Mouse (Mus musculus): Measurements from ENCODE around the gene Il12a.
"Not testable (repeated sequence)": the region's sequence is repeated elsewhere in the genome, so short reads cannot be mapped to it uniquely, and the experiment has no call there.

Il12a gene

DNA sequence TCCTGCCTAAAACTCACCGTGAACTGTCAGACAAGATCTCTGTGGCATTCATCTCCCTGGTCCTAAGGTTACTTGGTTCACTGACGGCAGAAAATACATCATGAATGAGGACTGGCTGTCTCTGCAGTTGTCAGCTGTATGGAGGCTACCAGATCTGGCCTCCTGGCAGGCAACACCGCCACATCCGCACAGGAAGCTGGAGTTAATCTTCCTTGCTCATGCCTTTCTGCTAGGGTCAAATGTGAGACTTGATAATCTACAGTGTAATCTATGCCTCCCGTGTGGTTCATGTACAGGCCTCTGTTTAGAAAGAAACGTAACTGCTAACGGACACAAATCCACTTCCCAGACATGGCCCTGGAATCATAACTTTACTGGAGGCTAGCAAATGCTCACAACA, 51.5 kb downstream of the Il12a start:
- Histone ChIP-seq H3K4me1 (replicated peaks; ENCODE audit: low read depth, low read length) (no peaks in the 10 kb centered on the region), H3K36me3 (ENCODE audit: insufficient read depth, low read length) (no peaks in the 10 kb centered on the region), H3K4me3 (replicated peaks; ENCODE audit: low read length) (no peak overlapping the region)

DNA sequence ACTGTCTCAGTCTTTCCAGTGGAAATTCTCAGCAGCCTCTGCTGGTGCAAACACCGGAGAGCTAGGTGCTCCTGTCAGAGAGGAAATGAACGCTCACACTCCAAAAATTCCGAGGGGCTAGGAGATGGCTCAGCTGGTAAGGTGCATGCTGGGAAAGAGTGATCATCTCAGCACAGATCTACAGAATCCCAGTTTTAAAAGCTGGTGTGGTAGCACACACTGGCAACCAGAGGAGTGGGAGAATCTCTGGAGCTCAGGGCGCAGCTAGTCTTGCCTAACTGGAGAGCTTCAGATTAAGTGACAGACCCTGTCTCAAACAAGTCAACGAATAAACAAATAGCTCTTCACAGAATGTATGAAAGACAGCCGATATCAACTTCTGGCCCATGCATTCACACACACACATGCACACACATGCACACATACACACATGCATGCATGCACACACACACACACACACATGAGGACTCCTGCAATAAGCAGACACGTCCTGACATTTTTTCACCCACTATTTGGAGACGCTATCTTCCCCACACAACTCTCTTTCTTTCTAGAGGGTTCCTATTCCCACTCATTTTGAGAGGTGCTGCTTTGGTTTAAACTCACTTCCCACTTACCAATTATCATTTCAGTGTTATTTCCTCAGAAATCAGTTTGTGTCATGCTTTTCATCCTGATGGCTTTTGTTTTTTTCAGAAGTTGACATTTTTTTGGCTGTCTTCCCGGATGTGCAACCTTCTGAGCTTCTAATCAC, 52.5 kb downstream of the Il12a start:
- TF ChIP-seq NANOG (IDR thresholded peaks at IDR 0.05; ENCODE audit: borderline replicate concordance, low read length) (no peak), POU5F1 (IDR thresholded peaks at IDR 0.05; ENCODE audit: borderline replicate concordance, low read length) (no peak), CTCF (conservative IDR thresholded peaks at IDR 0.05; ENCODE audit: low read length) (no peak)
- H3K9me3 ChIP-seq (ENCODE audit: low read length), result peaks cover 58% of the 10 kb centered on the region
- no peaks in the 10 kb centered on the region for H3K4me1 ChIP-seq (replicated peaks; ENCODE audit: low read depth, low read length)
- H3K36me3 ChIP-seq (ENCODE audit: insufficient read depth, low read length), result no peaks in the 10 kb centered on the region
- H3K27me3 ChIP-seq (ENCODE audit: insufficient read depth, low read length), result no peaks in the 10 kb centered on the region
- no peak overlapping the region for H3K4me3 ChIP-seq (replicated peaks; ENCODE audit: low read length)

More for the DNA sequence above, 51.5 kb downstream of the Il12a start:
- TF ChIP-seq NANOG (IDR thresholded peaks at IDR 0.05; ENCODE audit: borderline replicate concordance, low read length), result no peak
- no peak for TF ChIP-seq CTCF (conservative IDR thresholded peaks at IDR 0.05; ENCODE audit: low read length)
- TF ChIP-seq POU5F1 (IDR thresholded peaks at IDR 0.05; ENCODE audit: borderline replicate concordance, low read length), result no peak
- Histone ChIP-seq H3K27me3 (ENCODE audit: insufficient read depth, low read length) (no peaks in the 10 kb centered on the region), H3K9me3 (ENCODE audit: low read length) (peaks cover 54% of the 10 kb centered on the region)

DNA sequence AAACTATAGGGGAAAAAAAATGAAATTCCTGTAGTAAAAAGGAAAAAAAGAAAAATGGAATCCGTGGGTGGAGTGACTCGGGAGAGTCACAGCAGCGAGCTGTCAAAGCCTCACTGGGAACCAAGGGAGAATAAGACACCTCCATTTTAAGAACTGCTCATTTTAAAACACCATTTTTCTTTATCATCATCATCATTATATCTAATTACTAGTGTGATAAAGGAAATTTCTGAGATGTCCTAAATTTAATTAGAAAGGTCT, 53.0 kb downstream of the Il12a start:
- no peak for TF ChIP-seq CTCF (conservative IDR thresholded peaks at IDR 0.05; ENCODE audit: low read length)
- TF ChIP-seq POU5F1 (IDR thresholded peaks at IDR 0.05; ENCODE audit: borderline replicate concordance, low read length), result no peak
- no peak for TF ChIP-seq NANOG (IDR thresholded peaks at IDR 0.05; ENCODE audit: borderline replicate concordance, low read length)
- H3K4me1 ChIP-seq (replicated peaks; ENCODE audit: low read depth, low read length), result no peaks in the 10 kb centered on the region
- H3K36me3 ChIP-seq (ENCODE audit: insufficient read depth, low read length), result no peaks in the 10 kb centered on the region
- no peaks in the 10 kb centered on the region for H3K27me3 ChIP-seq (ENCODE audit: insufficient read depth, low read length)
- H3K9me3 ChIP-seq (ENCODE audit: low read length), result peaks cover 58% of the 10 kb centered on the region
- no peak overlapping the region for H3K4me3 ChIP-seq (replicated peaks; ENCODE audit: low read length)

DNA sequence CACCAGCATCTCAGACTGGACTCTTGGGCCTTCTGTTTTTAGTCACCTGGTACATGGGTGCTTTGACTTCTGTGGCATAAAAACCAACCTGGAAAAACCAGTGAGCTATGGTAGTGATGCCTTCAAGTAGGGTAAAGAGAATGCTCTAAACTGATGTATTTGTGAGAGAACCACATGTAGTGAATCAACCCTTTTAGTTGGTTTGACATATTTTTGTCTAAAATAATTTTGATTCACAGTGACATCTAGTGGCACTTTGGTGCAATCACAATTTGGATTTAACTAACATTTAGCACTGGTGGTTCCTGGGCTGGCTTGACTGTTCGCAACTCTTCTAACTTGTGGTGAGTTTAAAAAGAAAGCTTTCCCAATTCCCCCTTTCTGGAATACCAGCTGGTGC, 53.7 kb downstream of the Il12a start:
- Histone ChIP-seq H3K36me3 (ENCODE audit: insufficient read depth, low read length) (no peaks in the 10 kb centered on the region), H3K27me3 (ENCODE audit: insufficient read depth, low read length) (no peaks in the 10 kb centered on the region), H3K4me3 (replicated peaks; ENCODE audit: low read length) (no peak overlapping the region), H3K9me3 (ENCODE audit: low read length) (peaks cover 58% of the 10 kb centered on the region), H3K4me1 (replicated peaks; ENCODE audit: low read depth, low read length) (no peaks in the 10 kb centered on the region)
- no peak for TF ChIP-seq POU5F1 (IDR thresholded peaks at IDR 0.05; ENCODE audit: borderline replicate concordance, low read length)
- peak; percentile 52 for TF ChIP-seq CTCF (conservative IDR thresholded peaks at IDR 0.05; ENCODE audit: low read length)

DNA sequence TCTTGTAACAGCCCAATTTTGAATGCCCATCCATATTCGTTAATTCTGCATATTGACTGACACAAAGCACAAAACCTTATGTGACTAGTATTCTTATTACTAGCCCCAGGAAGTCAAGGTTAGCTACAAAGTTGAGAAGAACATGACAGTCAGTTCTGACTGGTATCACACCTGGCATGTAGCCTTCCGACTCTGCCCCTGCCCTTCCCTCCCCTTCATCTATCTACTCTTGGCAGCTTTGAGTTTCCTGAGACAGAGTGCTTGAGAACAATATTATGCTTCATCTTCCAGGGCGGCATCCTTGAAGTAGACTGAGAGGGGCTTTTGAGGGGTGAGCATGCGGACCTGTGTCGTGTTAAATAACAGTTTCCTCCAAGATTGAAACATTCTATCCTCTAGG, 54.6 kb downstream of the Il12a start:
- TF ChIP-seq POU5F1 (IDR thresholded peaks at IDR 0.05; ENCODE audit: borderline replicate concordance, low read length) (no peak), CTCF (conservative IDR thresholded peaks at IDR 0.05; ENCODE audit: low read length) (no peak), NANOG (IDR thresholded peaks at IDR 0.05; ENCODE audit: borderline replicate concordance, low read length) (no peak)
- Histone ChIP-seq H3K4me1 (replicated peaks; ENCODE audit: low read depth, low read length) (no peaks in the 10 kb centered on the region), H3K27me3 (ENCODE audit: insufficient read depth, low read length) (no peaks in the 10 kb centered on the region), H3K9me3 (ENCODE audit: low read length) (peaks cover 52% of the 10 kb centered on the region), H3K4me3 (replicated peaks; ENCODE audit: low read length) (no peak overlapping the region), H3K36me3 (ENCODE audit: insufficient read depth, low read length) (no peaks in the 10 kb centered on the region)

DNA sequence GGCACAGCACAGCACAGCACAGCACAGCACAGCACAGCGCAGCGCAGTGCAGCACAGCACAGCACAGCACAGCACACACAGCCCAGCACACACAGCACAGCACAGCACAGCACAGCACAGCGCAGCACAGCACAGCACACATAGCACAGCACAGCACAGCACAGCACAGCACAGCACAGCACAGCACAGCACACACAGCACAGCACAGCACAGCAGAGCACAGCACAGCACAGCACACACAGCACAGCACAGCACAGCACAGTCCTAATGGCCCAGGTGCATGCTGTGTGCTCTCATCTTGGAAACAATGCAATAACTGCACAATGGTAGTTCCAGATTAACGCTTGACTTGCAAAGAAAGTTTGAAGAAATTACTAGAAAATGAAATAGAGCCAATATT, 55.8 kb downstream of the Il12a start:
- H3K36me3 ChIP-seq (ENCODE audit: insufficient read depth, low read length); H3K4me1 ChIP-seq (replicated peaks; ENCODE audit: low read depth, low read length); H3K4me3 ChIP-seq (replicated peaks; ENCODE audit: low read length); H3K27me3 ChIP-seq (ENCODE audit: insufficient read depth, low read length): not testable (repeated sequence)
- H3K9me3 ChIP-seq (ENCODE audit: low read length), result peaks cover 39% of the 10 kb centered on the region
